Mouse (Mus musculus) lung, postnatal 14 days (tissue): Measurements from ENCODE around the gene 4632433K11Rik.

Experiments used
- DNase-seq: peaks from one replicate; pipeline ENCODE4 v3.0.0; 2021

The 4632433K11Rik gene

DNA sequence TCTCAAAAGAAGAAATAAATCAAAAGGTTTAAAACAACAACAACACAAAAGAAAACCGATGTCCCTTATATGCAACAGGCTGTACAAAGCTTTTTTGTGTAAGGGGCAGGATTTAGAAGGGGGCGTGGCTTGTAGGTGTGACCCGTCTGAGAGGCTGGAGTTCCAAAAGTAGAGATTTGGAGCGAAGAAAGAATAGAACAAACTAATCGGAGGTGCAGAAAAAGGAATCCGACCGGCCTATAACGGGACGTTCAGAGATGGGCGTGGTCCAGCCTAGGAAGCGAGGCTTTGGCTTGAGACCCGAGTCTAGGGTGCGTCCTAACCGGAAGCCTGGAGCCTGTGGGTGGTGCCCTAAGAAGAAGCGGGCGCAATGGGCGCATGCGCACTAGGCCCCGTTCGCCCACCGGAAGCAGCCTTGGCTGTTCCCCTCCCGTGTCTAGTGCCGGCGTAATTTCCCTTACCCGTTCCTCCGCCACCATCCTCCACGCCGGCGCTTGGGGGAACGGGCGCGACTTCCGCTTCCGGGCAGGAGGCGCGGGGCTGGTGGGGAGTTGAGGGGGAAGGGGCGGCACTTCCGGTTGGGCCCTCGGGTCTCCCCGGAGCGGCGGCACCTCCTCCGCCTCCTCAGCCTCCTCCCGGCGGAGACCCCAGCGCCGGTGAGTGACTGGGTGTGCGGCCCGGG lies 13.8 kb upstream of the 4632433K11Rik start, which contains the start of the genes Zfp865 and Ccdc106:
Gene Zfp865, plus strand, starts transcription at position 377 of the 682 bp plus-strand sequence.
Gene Ccdc106, plus strand, starts transcription at position 554 of the 682 bp plus-strand sequence.
- DNase-seq = peak; percentile 99

DNA sequence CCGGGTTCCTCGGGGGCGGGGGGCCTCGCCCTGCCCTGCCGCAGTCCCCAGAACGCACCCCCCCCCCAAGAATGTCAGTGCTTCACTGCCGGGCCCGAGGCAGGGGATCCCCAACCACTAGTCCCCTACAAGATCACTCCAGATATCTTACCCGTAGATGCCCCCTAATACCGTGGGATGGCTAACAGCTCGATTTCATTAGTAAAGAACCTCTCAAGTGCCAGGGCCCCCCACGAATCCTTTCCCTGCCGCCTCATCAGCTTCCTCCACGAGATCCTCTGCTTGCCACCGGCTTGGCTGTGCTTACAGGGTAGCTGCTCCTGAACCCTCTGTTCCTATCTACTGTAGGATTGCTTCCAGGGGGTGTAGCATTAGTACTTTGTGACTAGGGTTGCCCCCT lies 13.2 kb upstream of the 4632433K11Rik start:
- DNase-seq = peak; percentile 24

DNA sequence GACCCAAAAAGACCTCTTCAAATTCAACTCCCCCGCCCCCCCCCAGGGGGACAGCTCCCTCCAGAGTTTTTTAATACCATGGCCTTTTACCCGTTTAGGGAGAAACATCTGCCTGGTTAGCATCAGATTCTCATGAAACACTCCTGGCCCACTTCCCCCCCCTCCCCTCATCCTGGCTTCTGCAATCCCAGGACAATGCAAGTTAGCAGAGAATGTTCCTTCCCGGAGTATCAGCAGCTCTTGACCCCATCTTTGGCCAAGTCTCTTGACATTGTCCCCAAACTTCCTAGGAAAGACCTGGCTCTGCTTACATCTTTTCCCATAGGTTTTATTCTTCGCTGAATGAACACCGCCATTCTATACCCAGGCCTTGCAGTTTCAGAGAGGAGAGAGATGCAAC lies 12.7 kb upstream of the 4632433K11Rik start:
- DNase-seq = no peak

DNA sequence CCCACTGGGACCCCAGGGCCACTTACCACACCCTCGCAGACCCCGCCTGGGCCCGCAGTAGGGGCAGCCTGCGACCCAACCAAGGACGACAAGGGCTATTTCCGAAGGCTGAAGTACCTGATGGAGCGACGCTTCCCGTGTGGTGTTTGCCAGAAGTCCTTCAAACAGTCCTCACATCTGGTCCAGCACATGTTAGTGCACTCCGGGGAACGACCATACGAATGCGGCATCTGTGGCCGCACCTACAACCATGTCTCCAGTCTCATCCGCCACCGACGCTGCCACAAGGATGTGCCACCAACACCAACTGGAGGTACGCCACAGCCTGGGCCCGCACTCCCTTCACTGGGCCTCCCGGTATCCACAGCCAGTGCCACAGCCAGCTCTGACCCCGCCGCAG lies 4.4 kb upstream of the 4632433K11Rik start:
- DNase-seq = no peak

DNA sequence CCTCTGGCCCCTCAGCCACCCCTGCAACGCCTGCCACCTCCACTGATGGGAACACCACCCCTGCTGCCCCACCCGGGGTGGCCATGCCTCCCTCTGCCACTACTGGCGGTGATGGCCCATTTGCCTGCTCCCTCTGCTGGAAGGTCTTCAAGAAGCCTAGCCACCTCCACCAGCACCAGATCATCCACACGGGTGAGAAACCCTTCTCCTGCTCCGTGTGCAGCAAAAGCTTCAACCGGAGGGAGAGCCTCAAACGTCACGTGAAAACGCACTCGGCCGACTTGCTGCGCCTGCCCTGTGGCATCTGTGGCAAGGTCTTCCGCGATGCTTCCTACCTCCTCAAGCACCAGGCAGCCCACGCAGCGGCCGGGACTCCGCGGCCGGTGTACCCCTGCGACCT lies 4.0 kb upstream of the 4632433K11Rik start:
- no peak for DNase-seq

DNA sequence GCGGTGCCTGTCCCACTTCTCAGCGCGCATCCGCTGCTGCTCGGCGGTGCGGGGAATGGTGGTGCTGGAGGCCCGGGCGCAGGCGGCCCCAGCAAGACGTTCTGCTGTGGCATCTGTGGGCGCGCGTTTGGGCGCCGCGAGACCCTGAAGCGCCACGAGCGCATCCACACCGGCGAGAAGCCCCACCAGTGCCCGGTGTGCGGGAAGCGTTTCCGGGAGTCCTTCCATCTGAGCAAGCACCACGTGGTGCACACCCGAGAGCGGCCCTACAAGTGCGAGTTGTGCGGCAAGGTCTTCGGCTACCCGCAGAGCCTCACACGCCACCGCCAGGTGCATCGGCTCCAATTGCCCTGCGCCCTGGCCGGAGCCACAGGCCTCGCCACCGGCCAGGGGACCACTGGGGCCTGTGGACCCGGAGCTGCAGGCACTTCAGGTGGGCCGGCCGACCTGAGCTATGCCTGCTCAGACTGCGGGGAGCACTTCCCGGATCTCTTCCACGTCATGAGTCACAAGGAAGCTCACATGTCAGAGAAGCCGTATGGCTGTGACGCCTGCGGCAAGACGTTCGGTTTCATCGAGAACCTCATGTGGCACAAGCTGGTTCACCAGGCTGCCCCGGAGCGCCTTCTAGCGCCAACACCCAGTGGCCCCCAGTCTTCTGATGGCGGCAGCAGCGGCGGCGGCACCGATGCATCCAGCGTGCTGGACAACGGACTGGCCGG lies 3.2 kb upstream of the 4632433K11Rik start:
- no peak for DNase-seq

DNA sequence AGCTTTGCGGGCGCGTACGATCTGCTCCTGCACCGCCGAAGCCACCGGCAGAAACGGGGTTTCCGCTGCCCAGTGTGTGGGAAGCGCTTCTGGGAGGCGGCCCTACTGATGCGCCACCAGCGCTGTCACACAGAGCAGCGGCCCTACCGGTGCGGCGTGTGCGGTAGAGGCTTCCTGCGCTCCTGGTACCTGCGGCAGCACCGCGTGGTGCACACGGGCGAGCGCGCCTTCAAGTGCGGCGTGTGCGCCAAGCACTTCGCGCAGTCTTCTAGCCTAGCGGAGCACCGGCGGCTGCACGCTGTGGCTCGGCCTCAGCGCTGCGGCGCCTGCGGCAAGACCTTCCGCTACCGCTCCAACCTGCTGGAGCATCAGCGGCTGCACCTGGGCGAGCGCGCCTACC lies 2.4 kb upstream of the 4632433K11Rik start:
- DNase-seq = no peak

DNA sequence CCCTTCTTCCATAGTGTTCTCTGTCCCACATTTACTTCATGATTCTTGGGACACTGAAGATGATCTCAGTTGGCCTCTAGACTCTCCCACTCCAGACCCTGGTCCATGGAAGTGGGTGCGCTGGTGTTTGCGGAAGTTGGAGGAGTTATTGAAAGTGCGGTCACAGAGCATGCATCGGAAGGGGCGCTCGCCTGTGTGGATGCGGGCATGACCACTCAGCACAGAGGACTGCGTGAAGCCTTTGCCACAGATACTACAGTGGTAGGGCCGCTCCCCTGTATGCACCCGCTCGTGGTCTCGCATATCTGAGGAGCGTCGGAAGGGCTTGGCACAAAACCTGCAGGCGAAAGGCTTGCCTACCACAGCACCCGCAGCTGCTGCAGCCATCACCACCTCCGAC lies 1.7 kb downstream of the 4632433K11Rik start:
- no peak for DNase-seq

DNA sequence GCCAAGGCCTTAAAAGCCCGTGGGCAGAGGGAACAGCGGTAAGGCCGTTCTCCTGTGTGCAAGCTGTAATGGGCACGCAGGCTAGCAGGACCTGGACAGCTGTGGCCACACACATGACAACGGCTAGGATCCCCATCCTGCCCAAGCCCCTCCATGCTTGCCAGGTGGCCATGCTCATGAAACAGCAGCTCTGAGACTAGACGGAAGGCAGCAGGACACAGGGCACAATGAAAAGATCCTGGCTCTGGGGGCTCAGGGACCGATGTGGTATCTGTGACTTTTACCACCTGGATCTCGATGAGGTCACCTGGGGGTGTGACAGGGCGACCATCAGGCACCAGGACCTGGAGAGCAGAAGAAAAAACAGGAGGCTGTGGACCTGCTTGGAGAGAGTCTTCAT lies 2.2 kb downstream of the 4632433K11Rik start:
- DNase-seq = no peak

DNA sequence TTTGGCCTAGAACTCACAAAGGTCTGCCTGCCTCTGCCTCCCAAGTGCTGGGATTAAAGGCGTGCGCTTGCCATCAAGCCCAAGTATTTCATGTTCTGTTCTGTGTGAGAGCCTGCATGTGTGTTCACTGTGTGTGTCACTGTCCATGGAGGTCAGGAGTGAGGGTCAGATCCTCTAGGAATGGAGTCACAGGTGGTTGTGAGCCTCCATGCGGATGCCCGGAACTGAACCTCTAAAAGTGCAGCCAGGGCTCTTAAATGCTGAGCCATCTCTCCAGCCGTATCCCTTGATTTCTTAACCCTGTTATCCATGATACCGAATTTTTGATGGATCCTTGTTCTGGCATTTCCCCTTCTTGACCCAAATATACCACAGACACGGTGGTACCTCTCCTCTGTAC lies 3.1 kb downstream of the 4632433K11Rik start:
- no peak for DNase-seq

DNA sequence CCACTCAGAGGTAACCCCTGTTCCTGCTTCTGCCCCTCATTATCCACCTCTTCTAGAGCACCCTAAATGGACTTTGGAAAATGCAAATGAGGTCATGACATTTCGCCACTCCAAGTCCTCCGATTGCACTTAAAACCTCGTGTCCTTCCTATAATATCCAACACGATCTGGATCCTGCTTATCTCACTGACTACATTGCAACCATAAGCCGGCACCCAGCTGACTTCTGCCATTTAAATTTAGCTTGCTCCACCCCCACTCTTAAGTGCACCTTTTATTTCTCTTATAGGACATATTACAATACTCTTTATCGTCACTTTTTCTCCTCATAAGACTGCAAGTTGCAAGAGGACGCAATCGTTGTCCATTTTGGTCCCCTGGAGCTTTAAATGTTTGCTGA lies 3.5 kb downstream of the 4632433K11Rik start:
- DNase-seq = no peak

DNA sequence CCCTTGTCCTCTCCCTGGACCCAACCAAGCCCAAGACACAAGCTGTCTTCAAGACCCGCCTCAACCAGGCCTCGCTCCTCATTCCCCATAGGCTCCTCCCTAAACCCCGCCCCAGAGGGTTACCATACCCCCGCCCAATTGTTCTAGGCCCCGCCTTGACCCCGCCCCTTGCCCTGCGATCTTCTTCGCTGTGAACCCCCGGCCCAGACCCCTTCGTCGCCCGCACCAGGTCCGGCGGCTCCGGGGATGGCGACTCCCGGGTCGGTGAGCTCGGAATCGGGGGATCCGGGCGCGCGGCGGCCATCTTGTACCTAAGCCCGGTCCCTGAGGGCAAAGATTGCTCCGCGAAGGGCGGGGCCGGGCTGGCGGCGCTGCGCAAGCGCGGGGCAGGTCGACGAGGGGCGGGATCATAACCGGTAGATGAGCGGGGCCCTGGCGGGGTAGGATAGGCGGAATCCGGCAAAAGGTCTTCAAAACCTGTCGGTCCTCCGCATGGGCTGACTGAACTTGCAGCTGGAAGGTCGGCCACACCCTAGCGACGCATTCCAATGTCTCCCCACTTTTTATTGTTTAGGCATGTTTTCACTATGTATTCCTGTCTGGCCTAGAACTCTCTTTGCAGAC lies 4.3 kb downstream of the 4632433K11Rik start, which contains the start of gene Zfp784:
Gene Zfp784, minus strand, starts transcription at position 338 of the 624 bp plus-strand sequence.
- DNase-seq = peak; percentile 92

DNA sequence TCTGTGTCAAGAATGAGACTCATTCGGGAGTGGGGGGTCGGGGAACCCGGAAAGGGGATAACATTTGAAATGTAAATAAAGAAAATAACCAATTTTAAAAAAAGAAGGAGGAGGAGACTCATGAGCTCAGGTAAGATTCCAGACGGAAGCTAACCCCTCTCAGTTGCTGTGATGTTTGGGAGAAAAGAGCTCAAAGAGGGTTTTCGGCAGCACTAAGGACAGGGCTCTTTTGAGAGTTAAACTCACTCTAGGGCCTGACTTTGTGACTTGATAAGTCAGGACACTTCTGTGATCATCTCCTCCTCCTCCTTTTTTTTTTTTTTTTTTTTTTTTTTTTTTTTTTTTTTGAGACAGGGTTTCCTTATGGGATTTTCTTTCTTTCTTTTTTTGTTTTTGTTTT lies 5.0 kb downstream of the 4632433K11Rik start:
- DNase-seq = no peak

DNA sequence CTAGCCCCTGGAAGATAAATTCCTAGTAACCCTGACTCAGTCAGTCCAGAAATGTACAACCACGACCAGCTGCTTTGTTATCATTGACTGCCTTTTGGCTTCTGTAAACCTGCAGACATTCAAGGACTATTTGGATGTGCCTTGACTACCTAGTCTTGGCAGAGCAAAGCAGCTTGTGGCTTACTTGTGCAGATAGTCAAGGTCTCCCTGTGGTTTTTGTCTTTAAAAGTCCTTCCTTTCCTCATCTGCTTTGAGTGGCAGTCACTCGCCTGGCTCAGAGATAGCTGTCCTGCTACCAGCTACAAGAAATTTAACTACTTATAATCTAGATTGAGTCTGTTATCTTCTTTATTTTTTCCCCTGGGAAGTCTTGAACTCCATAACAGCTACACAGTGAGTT lies 11.1 kb downstream of the 4632433K11Rik start:
- DNase-seq = no peak

DNA sequence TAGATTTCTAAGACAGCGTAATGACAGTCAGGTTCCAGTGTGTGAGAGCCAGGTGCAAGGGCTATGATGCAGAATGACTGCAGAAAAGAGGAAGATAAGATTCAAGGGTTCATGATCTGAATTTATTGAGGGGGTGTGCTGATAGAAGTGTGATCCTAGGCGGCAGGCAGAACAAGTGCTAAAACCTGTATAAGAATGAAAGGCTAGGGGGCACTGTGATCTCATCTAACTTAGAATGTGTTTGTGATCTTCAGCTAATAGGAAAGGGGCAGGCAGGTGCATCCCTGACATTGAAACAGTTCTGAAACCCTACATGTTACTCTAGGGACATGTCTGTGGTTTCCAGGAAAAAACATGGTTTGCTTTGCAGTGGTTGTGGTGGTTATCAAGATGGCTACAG lies 12.2 kb downstream of the 4632433K11Rik start:
- DNase-seq = no peak

DNA sequence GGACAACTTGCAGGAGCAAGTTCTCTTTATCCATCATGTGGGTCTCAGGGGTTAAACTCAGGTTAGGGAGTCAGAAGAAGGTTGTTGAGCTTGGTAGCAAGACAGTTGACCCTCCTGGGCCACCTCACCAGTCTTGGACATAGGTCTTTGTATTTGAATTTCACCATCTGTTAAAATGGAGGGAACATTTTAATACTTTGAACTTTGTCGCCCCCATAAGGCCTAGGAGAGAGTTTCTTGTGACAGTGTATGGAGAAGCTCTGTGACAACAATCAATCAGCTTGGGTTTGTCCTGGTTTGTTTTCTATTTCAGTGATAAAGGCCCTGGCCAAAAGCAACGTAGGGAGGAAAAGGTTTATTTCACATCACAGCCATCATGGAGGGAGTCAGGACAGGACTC lies 13.4 kb downstream of the 4632433K11Rik start:
- peak; percentile 53 for DNase-seq

DNA sequence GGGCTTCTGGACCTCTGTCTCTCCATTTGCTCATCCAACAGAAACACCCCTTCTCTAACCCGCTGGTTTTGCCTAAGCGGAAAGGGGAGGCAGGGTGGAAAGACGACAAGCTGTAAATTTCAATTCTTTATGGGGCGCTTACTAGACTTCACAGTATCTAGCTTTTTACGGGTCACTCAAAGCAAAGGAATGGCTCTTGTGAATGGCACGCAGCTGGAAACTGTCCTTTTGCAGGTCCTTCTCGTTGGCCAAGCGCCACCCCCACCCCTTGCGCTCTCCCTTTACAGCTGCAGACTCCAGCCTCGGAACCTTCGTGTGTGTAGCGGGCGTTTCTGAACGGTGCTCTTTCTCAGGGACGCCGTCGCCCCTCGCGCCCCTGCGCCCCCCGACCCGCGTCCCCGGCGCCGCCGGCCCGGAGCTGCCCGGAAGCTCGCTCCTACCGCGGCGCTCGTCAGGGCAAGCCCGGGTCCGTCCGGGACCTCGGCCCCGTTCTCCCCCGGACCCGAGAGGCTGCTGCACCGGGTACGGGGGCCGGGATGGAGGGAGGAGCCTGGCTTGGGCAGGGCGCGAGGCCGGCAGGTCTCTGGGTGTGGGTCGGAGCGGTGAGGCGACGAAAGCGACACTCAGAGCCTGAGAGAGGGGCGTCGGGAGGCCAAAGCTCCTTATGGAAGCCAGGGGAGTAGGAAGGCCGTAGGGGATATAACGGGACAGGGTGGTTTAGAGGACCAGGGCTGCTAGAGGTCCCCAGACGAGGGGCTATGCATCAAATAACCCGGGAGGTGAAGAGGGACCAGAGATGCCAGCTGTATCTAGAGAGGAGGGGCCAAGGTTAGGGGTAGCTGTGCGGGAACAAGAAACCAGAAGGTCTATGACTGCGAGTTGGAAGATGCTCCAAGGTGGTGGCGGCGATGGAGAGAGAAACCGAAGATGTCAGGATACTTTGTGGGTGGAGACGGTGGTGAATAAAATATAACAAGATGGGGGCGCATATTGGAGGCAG lies 17.6 kb downstream of the 4632433K11Rik start, which contains the start of gene Zfp580:
Gene Zfp580, plus strand, starts transcription at position 346 of the 1,000 bp plus-strand sequence.
- DNase-seq = peak; percentile 79

DNA sequence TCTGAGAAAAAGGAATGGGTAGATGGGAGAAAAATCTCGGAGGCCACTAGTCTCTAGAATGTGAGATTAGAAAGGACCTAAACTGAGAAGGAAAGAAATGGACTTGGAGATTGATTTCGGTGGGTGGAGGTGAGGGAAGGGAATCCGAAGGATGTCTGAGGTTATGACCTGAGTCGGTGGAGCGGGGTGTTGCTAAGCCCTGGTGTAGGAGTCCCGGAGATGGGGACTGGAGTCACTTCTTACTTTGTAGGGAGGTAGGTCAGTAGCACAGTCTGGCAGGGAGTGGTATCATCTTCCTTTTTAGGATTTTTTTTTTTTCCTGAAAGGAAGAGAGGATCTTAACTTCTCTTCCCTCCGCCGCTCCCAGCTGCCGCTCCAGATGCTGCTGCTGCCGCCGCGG lies 18.5 kb downstream of the 4632433K11Rik start:
- no peak for DNase-seq

DNA sequence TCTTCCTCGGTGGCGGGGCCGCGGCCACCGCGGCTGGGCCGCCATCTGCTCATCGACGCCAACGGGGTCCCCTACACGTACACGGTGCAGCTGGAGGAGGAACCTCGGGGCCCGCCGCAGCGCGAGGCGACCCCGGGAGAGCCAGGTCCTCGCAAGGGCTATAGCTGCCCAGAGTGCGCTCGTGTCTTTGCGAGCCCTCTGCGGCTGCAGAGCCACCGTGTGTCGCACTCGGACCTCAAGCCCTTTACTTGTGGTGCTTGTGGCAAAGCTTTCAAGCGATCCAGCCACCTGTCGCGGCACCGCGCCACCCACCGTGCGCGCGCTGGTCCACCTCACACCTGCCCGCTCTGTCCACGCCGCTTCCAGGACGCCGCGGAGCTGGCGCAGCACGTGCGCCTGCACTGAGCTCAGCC lies 19.0 kb downstream of the 4632433K11Rik start:
- no peak for DNase-seq

DNA sequence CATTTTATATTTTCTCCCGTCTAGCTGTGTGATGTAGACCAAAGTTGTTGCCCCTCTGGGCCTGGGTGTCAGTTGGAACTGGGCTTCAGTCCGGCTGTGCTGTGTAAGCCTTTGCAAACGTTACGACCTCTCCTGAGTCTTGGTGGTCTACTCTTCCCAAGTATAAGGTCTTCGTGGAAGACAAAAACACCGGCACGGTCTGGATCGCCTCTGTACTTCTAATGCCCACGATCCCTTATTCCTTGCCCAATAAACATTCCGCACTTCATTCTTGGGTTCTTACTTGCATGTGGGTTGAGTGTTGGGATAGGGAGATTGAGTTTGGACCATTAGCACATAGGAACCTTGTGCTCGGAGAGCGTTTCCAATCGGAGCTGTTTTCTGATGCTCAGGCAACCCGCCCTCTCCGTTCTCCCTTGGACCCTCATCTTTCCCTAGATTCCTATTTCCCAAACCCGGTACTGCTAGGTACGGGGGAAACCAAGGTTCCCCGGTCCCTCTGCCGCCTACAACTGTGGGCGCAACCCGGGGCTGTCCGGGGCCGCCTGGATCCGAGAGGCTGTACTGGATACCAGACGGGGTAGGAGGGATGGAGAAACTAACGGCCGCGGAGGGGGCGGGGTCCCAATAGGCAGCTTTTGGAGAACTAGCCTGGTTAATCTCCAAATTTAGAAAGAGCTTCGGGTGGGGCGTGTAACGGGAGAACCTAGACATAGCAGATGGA lies 19.7 kb downstream of the 4632433K11Rik start:
- no peak for DNase-seq

DNA sequence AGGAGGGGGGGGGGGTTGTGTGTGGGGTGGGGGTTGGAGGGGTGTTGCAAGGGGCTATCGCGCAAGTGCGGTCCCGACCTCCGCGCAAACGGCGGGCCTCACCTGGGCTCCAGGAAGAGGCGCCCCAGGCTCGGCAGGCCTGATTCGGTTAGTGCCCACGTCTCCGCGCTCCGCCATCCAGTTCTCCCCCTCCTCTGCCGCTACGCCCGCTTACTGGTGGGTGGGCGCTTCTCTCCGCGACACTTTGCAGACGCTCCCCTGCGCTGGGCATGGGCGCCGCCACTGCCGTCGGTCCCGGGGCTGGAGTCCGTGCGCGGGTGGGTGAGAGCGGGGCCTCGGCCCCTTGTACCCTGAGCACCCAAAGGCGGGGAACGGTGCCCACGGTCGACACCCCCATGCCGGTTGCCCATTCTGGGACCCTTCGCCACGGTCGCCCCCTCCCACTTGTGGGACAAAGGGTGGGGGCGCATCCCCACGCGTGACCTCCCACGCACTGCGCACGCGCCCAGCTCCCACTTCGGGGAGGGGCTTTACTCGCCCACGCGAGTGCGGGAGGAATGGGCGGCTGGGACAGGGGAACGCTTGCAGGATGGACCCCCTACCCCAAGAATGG lies 22.8 kb downstream of the 4632433K11Rik start:
- DNase-seq = no peak
